Mouse (Mus musculus) activated CD4-positive, CD25-positive, alpha-beta regulatory T cell, adult 4 months (primary cell): Measurements from ENCODE around the gene Ggt7. TPM values are rescaled to one million over a fixed set of nuclear protein-coding genes. Genes with fewer than 3 reads are reported as not detected.
"Not testable (repeated sequence)": the region's sequence is repeated elsewhere in the genome, so short reads cannot be mapped to it uniquely, and the experiment has no call there.

ENCODE experiments used
- ATAC-seq: one replicate; pipeline ENCODE4 v1.8.0; 2017
- polyA plus RNA-seq, 2 experiments: library from polyadenylated mRNA; unstranded; fragments of 100-300 nt; shearing (Covaris generic); gene quantifications; one replicate each; pipeline ENCODE4 v1.2.1; 2017

The Ggt7 gene
- polyA plus RNA-seq, 2 experiments from 2014 or later, result 4.6 to 8.2 TPM

GRCm38 (mm10) chr2:155507721-155508470, 10.1 kb downstream of the Ggt7 start:
- ATAC-seq, result no peak

- ATAC-seq, result no peak
These were observed 12.2 kb downstream of the Ggt7 start for GRCm38 (mm10) chr2:155505811-155506210.

DNA sequence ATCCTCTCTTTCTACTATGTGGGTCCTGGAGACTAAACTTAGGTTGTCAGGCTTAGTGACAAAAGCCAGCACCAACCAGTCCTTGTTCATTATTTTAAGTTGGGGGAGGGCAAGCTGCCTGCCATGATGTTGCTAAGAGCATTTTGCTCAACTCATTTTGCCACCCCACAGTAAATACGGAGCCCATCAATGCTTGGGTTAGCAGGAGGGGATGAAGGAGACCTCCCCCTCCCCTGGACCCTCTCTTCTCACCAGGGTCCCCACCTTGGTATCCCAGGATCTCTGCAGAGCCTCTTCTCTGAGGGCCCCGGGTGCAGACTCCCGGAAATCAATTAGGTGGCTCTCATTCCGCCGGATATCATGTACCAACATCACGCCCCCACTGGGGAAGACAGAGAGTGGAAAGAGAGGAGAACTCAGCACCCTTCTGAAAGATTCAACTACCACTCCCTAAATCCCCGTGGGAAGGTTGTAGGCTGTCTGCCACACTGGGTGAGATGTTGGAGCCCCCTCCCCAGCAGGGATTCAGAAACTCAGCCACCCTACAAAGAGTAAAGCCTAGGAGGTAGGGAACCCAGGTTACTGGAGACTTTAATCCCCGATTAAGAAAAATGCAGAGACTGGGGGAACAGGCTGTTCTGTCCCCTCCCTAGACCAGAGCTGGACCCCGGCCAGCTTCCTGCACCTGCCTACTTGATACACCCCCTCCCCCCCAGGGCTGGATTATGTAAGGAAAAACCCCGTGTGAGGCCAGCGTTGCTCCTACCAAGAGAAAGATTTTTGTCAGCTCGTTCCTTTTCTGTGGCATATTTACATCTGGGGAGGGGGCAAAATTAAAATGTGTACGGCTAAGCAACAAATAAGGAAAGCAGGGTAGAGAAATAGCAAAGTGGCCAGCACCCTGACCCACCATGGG, 13.3 kb downstream of the Ggt7 start:
- no peak for ATAC-seq

DNA sequence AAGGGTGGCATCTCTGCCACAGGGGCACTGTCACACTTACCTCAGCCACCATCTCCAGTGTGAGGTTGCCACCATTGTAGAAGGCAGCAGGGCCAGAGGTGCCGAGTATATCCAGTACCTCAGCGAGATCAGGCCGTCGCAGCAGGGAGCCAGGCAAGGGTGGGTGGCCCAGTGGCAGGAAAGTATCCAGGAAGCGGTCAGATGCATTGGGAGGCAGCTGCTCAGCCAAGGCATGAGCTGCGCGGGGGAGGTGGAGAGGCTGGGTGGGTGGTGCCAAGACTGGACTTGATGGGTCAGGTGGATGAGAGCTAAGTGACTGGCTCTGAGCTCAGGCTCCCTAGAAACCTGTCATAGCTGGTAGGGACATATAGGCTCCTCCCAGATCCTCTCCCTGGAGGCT, 15.4 kb downstream of the Ggt7 start:
- no peak for ATAC-seq

DNA sequence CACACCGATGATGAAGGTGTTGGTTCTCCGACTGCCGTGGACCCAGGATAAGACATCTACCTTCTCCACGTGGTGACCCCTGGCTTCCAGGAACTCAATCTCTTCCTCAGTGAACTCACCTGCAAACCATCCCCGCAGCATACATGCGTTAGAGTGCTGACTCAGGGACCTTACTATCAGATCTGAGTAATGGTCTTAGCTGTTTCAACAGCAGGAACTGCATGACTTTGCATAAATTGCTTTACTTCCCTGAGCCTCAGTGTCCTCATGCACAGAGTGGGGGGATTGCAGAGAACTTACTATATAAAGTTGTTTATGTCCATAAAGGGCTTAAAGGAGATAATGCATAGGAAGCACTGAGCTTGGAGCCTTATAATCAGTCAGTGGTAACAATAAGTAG, 27.0 kb downstream of the Ggt7 start:
- no peak for ATAC-seq

GRCm38 (mm10) chr2:155482021-155482420, 36.0 kb downstream of the Ggt7 start:
- no peak for ATAC-seq

DNA sequence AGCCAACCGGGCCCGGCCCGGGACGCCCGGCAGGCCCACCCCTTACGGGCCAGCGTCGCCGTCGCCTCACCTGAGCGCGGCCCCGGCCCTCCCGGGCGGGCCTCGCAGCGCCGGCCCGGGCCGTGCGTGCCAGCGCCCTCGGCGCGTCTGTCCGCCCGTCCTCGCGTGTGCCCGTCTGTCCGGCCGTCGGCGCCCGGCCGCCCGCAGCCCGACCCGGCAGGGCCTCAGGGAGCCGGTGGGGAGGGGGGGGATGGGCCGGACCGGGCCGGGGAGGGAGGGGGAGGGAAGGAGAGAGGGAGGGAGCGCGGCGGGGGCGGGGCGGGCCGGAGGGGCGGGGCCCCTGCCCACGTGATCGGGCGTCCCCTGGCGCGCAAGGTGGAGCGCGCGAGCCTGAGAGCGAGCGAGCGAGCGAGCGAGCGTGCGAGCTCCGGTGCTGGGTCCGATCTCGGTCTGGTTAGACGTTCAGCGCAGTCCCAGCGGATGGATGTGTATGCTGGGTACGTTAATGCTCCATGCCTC, 44.4 kb downstream of the Ggt7 start, which contains the start of gene Ncoa6:
Gene Ncoa6, minus strand, starts transcription at position 325 of the 519 bp plus-strand sequence.
- peak; percentile 70 for ATAC-seq

DNA sequence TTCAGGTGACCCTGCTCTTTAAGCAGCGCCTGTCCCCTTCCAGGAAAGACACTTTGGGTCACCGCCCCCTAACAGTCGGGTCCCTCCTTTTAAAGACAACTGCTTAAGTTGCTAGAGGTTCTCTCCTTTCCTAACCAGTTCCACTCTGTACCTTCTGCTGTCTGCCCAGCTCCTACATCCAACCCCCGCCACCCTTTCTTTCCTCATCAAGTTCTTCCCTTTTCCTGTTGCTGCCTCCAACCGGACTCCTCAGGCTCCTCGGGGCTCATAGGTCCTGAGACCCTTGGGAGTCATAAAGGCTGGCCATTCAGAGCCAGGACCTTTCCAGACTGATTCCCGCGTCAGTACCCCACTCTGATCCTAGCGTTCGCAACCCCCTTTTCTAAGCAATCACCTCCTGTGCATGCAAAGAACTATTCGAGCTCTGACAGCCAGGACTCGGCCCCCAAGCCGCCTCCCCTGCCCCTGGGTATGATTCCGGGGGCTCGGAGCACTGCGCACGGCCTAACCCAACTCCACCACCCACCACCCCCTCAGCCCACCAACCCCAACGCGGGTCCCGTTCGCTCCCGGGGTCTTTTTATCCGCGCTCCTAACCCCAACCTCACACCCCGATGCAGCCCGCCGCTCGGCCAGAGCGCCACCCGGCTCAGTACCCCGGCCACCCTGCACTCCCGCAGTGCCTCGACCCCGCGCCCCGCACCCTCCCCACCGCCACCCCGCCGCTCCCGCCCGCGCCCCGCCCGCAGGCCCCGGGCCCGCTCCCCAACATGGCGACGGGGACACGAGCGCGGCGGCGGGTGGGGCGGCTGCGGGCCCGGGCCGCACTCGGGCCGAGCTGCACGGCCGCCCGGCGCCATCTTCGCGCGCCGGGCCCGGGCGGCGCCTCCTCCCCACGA, 45.1 kb downstream of the Ggt7 start:
- ATAC-seq, result peak; percentile 31

DNA sequence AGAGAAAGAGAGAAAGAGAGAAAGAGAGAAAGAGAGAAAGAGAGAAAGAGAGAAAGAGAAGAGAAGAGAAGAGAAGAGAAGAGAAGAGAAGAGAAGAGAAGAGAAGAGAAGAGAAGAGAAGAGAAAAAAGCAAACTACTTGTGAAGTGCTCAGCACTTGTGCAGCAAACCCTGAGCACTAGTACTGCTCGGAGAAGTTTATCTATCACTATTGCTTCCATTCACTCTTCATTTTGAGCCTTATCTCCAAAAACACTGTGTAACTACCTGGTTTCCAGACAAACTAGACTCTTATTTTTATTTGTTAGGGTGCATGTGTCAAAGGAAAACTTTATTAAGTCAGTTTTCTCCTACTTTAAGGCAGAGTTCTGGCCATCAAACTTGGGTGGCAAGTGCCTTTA, 51.2 kb downstream of the Ggt7 start:
- ATAC-seq, result no peak

- no peak for ATAC-seq
These were observed 64.4 kb downstream of the Ggt7 start for GRCm38 (mm10) chr2:155453591-155453990.

- no peak for ATAC-seq
These were observed 66.8 kb downstream of the Ggt7 start for GRCm38 (mm10) chr2:155451256-155451655.

- ATAC-seq, result not testable (repeated sequence)
These were observed 70.1 kb downstream of the Ggt7 start for GRCm38 (mm10) chr2:155447906-155448305.

- no peak for ATAC-seq
These were observed 74.6 kb downstream of the Ggt7 start for GRCm38 (mm10) chr2:155443446-155443845.

- ATAC-seq, result no peak
These were observed 75.1 kb downstream of the Ggt7 start for GRCm38 (mm10) chr2:155442916-155443315.

Other genes starting within 250 kb of the Ggt7 start
- gene Map1lc3a, start 241.9 kb downstream of the Ggt7 start, polyA plus RNA-seq, result 1 to 10 TPM; 1.4 to 2.3 TPM
- gene Pigu, start 160.8 kb downstream of the Ggt7 start, polyA plus RNA-seq, result 10 to 100 TPM; 33.8 to 34.1 TPM
- 1 to 10 TPM in 1 of 2 experiments, under 1 TPM in 1; 0.78 to 1.7 TPM for gene Trp53inp2, start 137.2 kb downstream of the Ggt7 start, polyA plus RNA-seq
- gene Ncoa6, start 44.3 kb downstream of the Ggt7 start, polyA plus RNA-seq, result 10 to 100 TPM; 13.0 to 13.8 TPM
- 10 to 100 TPM; 13.9 to 16.4 TPM for gene Acss2, start 289 bp downstream of the Ggt7 start, polyA plus RNA-seq
- 10 to 100 TPM; 13.8 to 15.7 TPM for gene Gss, start 74.6 kb upstream of the Ggt7 start, polyA plus RNA-seq
- not detected for gene Myh7b, start 93.0 kb upstream of the Ggt7 start, polyA plus RNA-seq
- gene Trpc4ap, start 174.1 kb upstream of the Ggt7 start, polyA plus RNA-seq, result 10 to 100 TPM; 55.4 to 66.2 TPM
- 10 to 100 TPM; 39.9 to 45.0 TPM for gene Edem2, start 211.2 kb upstream of the Ggt7 start, polyA plus RNA-seq
- not detected for gene Gm17581, start 217.6 kb upstream of the Ggt7 start, polyA plus RNA-seq
- not detected for gene Procr, start 232.9 kb upstream of the Ggt7 start, polyA plus RNA-seq